Mouse (Mus musculus) embryonic facial prominence, embryonic 11.5 days (tissue): ENCODE measurements at regions not wholly inside any gene's neighbourhood (a gene's known extent, or its start where the extent isn't known, plus 50 kb on each side); places are given as distances from the start of the nearest gene placed in this dataset.

Source experiments
- ATAC-seq: fragments of 200-750 bp; cut with Nextera tagmentation; replicated peaks from 2 replicates; pipeline ENCODE4 v1.8.0; 2017; ENCODE audit warnings: low read depth; ENCODE audit not compliant: insufficient number of reproducible peaks, low FRiP score, low TSS enrichment
- DNase-seq: peaks from one replicate; pipeline ENCODE4 v3.0.0-alpha.2; 2015; ENCODE audit warnings: low spot score
- H3K27ac ChIP-seq: fragments of 300-500 bp; sonication (generic); replicated peaks from 2 replicates; pipeline ENCODE4 v1.5.1; 2014; ENCODE audit warnings: mild to moderate bottlenecking, low read depth, low read length, control low read depth
- H3K27me3 ChIP-seq: fragments of 300-500 bp; sonication (generic); 2 replicates; pipeline ENCODE4 v1.6.1; 2014; ENCODE audit warnings: mild to moderate bottlenecking, low read length, moderate library complexity, mixed read lengths; ENCODE audit not compliant: control insufficient read depth, insufficient read depth
- H3K36me3 ChIP-seq: fragments of 300-500 bp; sonication (generic); replicated peaks from 2 replicates; pipeline ENCODE4 v1.6.1; 2014; ENCODE audit warnings: low read depth, mild to moderate bottlenecking, low read length, moderate library complexity, mixed read lengths; ENCODE audit not compliant: control insufficient read depth, insufficient read depth
- H3K4me1 ChIP-seq: fragments of 300-500 bp; sonication (generic); 2 replicates; pipeline ENCODE4 v1.6.1; 2014; ENCODE audit warnings: low read length, mixed read lengths; ENCODE audit not compliant: control insufficient read depth, insufficient read depth
- H3K4me2 ChIP-seq: fragments of 300-500 bp; sonication (generic); 2 replicates; pipeline ENCODE4 v1.6.1; 2014; ENCODE audit warnings: low read depth, mild to moderate bottlenecking, control low read depth, low read length, moderate library complexity
- H3K4me3 ChIP-seq: fragments of 300-500 bp; sonication (generic); 2 replicates; pipeline ENCODE4 v1.5.1; 2014; ENCODE audit warnings: low read depth, low read length, control low read depth
- H3K9ac ChIP-seq: fragments of 300-500 bp; sonication (generic); replicated peaks from 2 replicates; pipeline ENCODE4 v1.6.1; 2014; ENCODE audit warnings: mild to moderate bottlenecking, control low read depth, low read length
- H3K9me3 ChIP-seq: fragments of 300-500 bp; sonication (generic); replicated peaks from 2 replicates; pipeline ENCODE4 v1.6.1; 2016; ENCODE audit warnings: mild to moderate bottlenecking, low read length, inconsistent platforms, mixed read lengths; ENCODE audit not compliant: control insufficient read depth
- WGBS: fragments of 180-500 bp; shearing (Covaris S2); extraction: QIAGEN DNeasy Blood & Tissue Kit; methylation state at CpG from one replicate; pipeline ENCODE4 v1.1.7; 2014; 5-methylcytosine and 5-hydroxymethylcytosine counted together

- DNase-seq (no peak), ATAC-seq (no peak)
- H3K36me3 ChIP-seq, result no peaks in the 10 kb centered on the region
- H3K4me2 ChIP-seq, result no peak overlapping the region
- WGBS, result 75% methylated on average over 1 of the region's 1 CpGs
- no peak overlapping the region for H3K9ac ChIP-seq
- no peak overlapping the region for H3K27ac ChIP-seq
- H3K4me1 ChIP-seq, result no peaks in the 10 kb centered on the region
- no peak overlapping the region for H3K4me3 ChIP-seq
- H3K9me3 ChIP-seq, result no peaks in the 10 kb centered on the region
- no peaks in the 10 kb centered on the region for H3K27me3 ChIP-seq
These were observed 852.0 kb upstream of the Agtr1b start for GRCm38 (mm10) chr3:21218936-21219335.

DNA sequence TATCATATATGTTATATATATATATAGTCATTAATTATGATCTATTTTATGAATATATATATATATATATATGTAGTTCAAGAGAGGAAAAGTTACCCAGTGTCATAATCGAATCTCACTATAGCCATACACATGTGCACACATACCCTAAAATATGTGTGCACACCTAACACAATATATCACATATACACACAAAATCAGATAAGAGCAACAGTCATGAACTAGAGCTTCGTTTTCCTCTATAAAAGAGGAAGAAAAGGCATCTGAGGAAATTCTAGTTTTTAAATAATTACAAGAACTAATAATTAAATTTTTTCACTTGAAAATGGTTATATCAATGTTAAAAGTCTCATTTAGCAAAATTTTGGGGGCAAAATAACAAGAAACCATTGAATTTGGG is 835.3 kb upstream of the Tbl1xr1 start:
- DNase-seq (no peak), ATAC-seq (no peak)
- no peaks in the 10 kb centered on the region for H3K36me3 ChIP-seq
- 89% methylated on average over 2 of the region's 2 CpGs for WGBS
- H3K4me3 ChIP-seq, result no peak overlapping the region
- H3K9me3 ChIP-seq, result no peaks in the 10 kb centered on the region
- H3K27me3 ChIP-seq, result no peaks in the 10 kb centered on the region
- H3K9ac ChIP-seq, result no peak overlapping the region
- no peak overlapping the region for H3K4me2 ChIP-seq
- no peak overlapping the region for H3K27ac ChIP-seq
- no peaks in the 10 kb centered on the region for H3K4me1 ChIP-seq

DNA sequence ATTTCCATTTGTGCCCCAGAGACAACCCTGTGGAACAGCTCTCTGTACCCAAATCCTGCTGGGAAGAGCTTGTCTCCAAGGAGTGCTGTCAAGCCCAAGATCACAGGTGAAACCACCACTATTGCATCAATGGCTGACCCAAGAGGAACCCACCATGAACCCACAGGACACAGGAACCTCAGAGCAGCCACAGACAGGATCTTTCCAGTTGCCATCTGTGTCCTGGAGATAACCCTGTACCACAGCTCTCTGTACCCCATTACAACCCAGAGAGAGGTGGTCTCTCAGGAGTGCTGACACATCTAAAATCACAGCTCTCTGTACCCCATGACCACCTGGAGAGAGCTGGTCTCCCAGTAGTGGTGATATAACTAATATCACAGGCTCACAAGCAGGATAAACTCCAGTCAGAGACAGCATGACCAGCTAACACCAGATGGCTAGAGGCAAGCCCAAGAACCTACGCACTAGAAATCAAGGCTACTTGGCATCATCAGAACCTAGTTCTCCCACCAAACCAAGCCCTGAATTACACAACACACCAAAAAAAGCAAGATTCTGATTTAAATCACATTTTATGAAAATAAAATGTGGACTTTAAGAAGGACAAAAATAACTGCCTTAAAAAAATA is 820.2 kb upstream of the Tbl1xr1 start:
- 100% methylated on average over 1 of the region's 1 CpGs for WGBS
- no peaks in the 10 kb centered on the region for H3K27me3 ChIP-seq
- no peaks in the 10 kb centered on the region for H3K9me3 ChIP-seq
- no peak overlapping the region for H3K4me2 ChIP-seq
- H3K27ac ChIP-seq, result no peak overlapping the region
- no peak overlapping the region for H3K4me3 ChIP-seq
- no peaks in the 10 kb centered on the region for H3K36me3 ChIP-seq
- H3K9ac ChIP-seq, result no peak overlapping the region
- no peak for ATAC-seq
- DNase-seq, result no peak
- no peaks in the 10 kb centered on the region for H3K4me1 ChIP-seq

GRCm38 (mm10) chr3:21263317-21263716 is 813.1 kb upstream of the Tbl1xr1 start:
- H3K4me2 ChIP-seq, result no peak overlapping the region
- DNase-seq (no peak), ATAC-seq (no peak)
- H3K4me3 ChIP-seq, result no peak overlapping the region
- no peaks in the 10 kb centered on the region for H3K36me3 ChIP-seq
- WGBS, result 92% methylated on average over 2 of the region's 2 CpGs
- no peaks in the 10 kb centered on the region for H3K4me1 ChIP-seq
- no peak overlapping the region for H3K9ac ChIP-seq
- H3K9me3 ChIP-seq, result no peaks in the 10 kb centered on the region
- no peak overlapping the region for H3K27ac ChIP-seq
- H3K27me3 ChIP-seq, result no peaks in the 10 kb centered on the region

GRCm38 (mm10) chr3:21265491-21265890 is 811.0 kb upstream of the Tbl1xr1 start:
- 65% methylated on average over 2 of the region's 2 CpGs for WGBS
- ATAC-seq (no peak), DNase-seq (no peak)
- no peaks in the 10 kb centered on the region for H3K9me3 ChIP-seq
- H3K27ac ChIP-seq, result no peak overlapping the region
- no peak overlapping the region for H3K4me2 ChIP-seq
- H3K4me3 ChIP-seq, result no peak overlapping the region
- no peaks in the 10 kb centered on the region for H3K27me3 ChIP-seq
- no peaks in the 10 kb centered on the region for H3K36me3 ChIP-seq
- no peaks in the 10 kb centered on the region for H3K4me1 ChIP-seq
- no peak overlapping the region for H3K9ac ChIP-seq

- WGBS, result 72% methylated on average over 7 of the region's 7 CpGs
- H3K4me3 ChIP-seq, result no peak overlapping the region
- DNase-seq (no peak), ATAC-seq (no peak)
- no peak overlapping the region for H3K9ac ChIP-seq
- H3K27ac ChIP-seq, result no peak overlapping the region
- no peaks in the 10 kb centered on the region for H3K36me3 ChIP-seq
- H3K27me3 ChIP-seq, result no peaks in the 10 kb centered on the region
- H3K4me2 ChIP-seq, result no peak overlapping the region
- no peaks in the 10 kb centered on the region for H3K9me3 ChIP-seq
- no peaks in the 10 kb centered on the region for H3K4me1 ChIP-seq
These were observed 807.9 kb upstream of the Tbl1xr1 start for GRCm38 (mm10) chr3:21268429-21269129.

DNA sequence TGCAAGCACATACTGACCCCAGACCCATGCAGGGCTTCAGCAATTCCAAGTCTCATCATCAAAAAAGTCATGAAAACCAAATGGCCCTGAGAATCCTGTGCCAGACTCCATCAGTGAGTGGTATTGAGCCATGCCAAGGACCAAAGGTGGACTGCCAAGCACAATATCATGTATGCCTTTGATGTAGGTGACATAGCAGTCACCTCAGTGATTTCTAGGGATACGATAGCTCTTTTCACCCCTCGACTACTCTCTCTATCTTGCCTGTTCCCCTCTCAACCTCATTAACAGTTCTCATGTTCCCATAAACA is 807.4 kb upstream of the Tbl1xr1 start:
- Histone ChIP-seq H3K9me3 (no peaks in the 10 kb centered on the region), H3K4me3 (no peak overlapping the region), H3K4me1 (no peaks in the 10 kb centered on the region), H3K27ac (no peak overlapping the region), H3K27me3 (no peaks in the 10 kb centered on the region), H3K4me2 (no peak overlapping the region), H3K36me3 (no peaks in the 10 kb centered on the region), H3K9ac (no peak overlapping the region)
- 78% methylated on average over 2 of the region's 2 CpGs for WGBS
- DNase-seq (no peak), ATAC-seq (no peak)

DNA sequence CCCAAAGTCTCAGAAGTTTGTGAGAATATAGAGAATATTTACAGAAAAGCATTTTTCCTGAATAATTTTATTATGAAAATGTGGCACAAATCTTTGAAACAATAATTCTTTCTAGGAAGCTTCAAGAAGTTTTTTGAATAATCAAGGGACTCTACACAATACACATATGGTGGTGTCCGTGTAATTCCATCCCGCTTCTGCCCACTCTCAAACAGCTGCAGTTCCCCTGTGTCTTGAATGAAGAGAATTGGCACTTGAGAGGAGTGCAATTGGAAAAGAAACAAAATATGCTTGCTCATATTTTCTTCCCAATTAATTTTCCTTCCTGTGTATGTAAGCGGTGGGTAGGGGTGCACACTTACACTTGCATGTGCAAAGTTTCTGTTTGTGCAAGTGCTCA is 805.7 kb upstream of the Tbl1xr1 start:
- DNase-seq (no peak), ATAC-seq (no peak)
- no peaks in the 10 kb centered on the region for H3K9me3 ChIP-seq
- no peaks in the 10 kb centered on the region for H3K36me3 ChIP-seq
- H3K4me1 ChIP-seq, result no peaks in the 10 kb centered on the region
- H3K27me3 ChIP-seq, result no peaks in the 10 kb centered on the region
- WGBS, result 85% methylated on average over 3 of the region's 3 CpGs
- H3K4me2 ChIP-seq, result no peak overlapping the region
- H3K4me3 ChIP-seq, result no peak overlapping the region
- H3K27ac ChIP-seq, result no peak overlapping the region
- H3K9ac ChIP-seq, result no peak overlapping the region
